Comparison of ENCODE assay signal across 8 mouse cellular contexts in genomic region chr9:110685591-110685990, GRCm38 (mm10). TPM values are rescaled to one million over a fixed set of nuclear protein-coding genes. Genes with fewer than 3 reads are reported as not detected.
DNase-seq lines count a peak whose midpoint lies in the region; ATAC-seq lines count a peak whose summit lies in the region.

No protein-coding gene starts in this region.

- H3K9me3 ChIP-seq in heart, embryonic 14.5 days (ENCODE audit: control insufficient read depth, low read length) = no peaks in the 10 kb centered on the region
- no peaks in the 10 kb centered on the region for H3K9me3 ChIP-seq in heart, embryonic 11.5 days (replicated peaks; ENCODE audit: control insufficient read depth, low read length)
- no peaks in the 10 kb centered on the region for H3K9me3 ChIP-seq in stomach, embryonic 14.5 days (ENCODE audit: control insufficient read depth, low read depth, low read length)
- H3K9me3 ChIP-seq in hindbrain, embryonic 14.5 days (ENCODE audit: control insufficient read depth, low read length) = no peaks in the 10 kb centered on the region

- 83% methylated on average over 5 of the region's 5 CpGs for WGBS in heart, embryonic 14.5 days
- WGBS in heart, embryonic 11.5 days (ENCODE audit: insufficient replicate concordance) = 75% methylated on average over 5 of the region's 5 CpGs
- 79% methylated on average over 5 of the region's 5 CpGs for WGBS in stomach, embryonic 14.5 days
- 71% methylated on average over 5 of the region's 5 CpGs for WGBS in hindbrain, embryonic 14.5 days

- no peak overlapping the region for H3K4me2 ChIP-seq in heart, embryonic 14.5 days (ENCODE audit: low read length)
- no peak overlapping the region for H3K4me2 ChIP-seq in heart, embryonic 11.5 days
- no peak overlapping the region for H3K4me2 ChIP-seq in stomach, embryonic 14.5 days (replicated peaks; ENCODE audit: low read depth, low read length)
- H3K4me2 ChIP-seq in hindbrain, embryonic 14.5 days (replicated peaks) = no peak overlapping the region

- peak; percentile 28 for DNase-seq in thymus, postnatal 0 days (ENCODE audit: low spot score)
- no peak for DNase-seq in thymus, postnatal 10 days (ENCODE audit: low spot score in 2 of 2)
- no peak for DNase-seq in left cerebral cortex, postnatal 10 days (ENCODE audit: extremely low spot score in 1 of 2, low spot score in 2 of 2)
- no peak for DNase-seq in hindbrain, embryonic 14.5 days (ENCODE audit: low spot score)

- H3K27ac ChIP-seq in heart, embryonic 14.5 days (replicated peaks in 1 of 2; ENCODE audit: control insufficient read depth in 1 of 2, insufficient read depth in 1 of 2, low read depth in 2 of 2, low read length in 2 of 2) = peak overlapping the region; percentile 87 to 99
- H3K27ac ChIP-seq in heart, embryonic 11.5 days (ENCODE audit: low read depth, low read length) = no peak overlapping the region
- peak overlapping the region; percentile 95 for H3K27ac ChIP-seq in stomach, embryonic 14.5 days (ENCODE audit: low read length)
- H3K27ac ChIP-seq in hindbrain, embryonic 14.5 days = no peak overlapping the region

- no peak for ATAC-seq in heart, embryonic 14.5 days (ENCODE audit: insufficient number of reproducible peaks, insufficient read depth, low FRiP score, low read depth)
- no peak for ATAC-seq in heart, embryonic 11.5 days (replicated peaks; ENCODE audit: insufficient number of reproducible peaks, low FRiP score, low TSS enrichment)
- ATAC-seq in hematopoietic stem cell, adult 5-6 weeks (replicated peaks in 1 of 2; ENCODE audit: insufficient read depth in 1 of 2, low FRiP score in 2 of 2, low TSS enrichment in 1 of 2, low read depth in 1 of 2, poor library complexity in 2 of 2, severe bottlenecking in 2 of 2) = peak; percentile 22 to 43; a peak in 1 of 4 replicates
- ATAC-seq in stomach, embryonic 14.5 days (ENCODE audit: insufficient number of reproducible peaks, insufficient read depth, low FRiP score, low read depth) = no peak
- ATAC-seq in hindbrain, embryonic 14.5 days (ENCODE audit: low FRiP score) = no peak

- intact Hi-C loops in left cerebral cortex, postnatal 10 days (cut with DNase I) = no loop called here

- H3K4me1 ChIP-seq in heart, embryonic 14.5 days (ENCODE audit: control insufficient read depth in 2 of 2, insufficient read depth in 2 of 2, low read length in 2 of 2) = peaks cover 46 to 53% of the 10 kb centered on the region in 2 experiments
- peaks cover 40% of the 10 kb centered on the region for H3K4me1 ChIP-seq in heart, embryonic 11.5 days (ENCODE audit: control insufficient read depth, insufficient read depth, low read length)
- peaks cover 36% of the 10 kb centered on the region for H3K4me1 ChIP-seq in stomach, embryonic 14.5 days (ENCODE audit: control insufficient read depth, insufficient read depth, low read length)
- peaks cover 38% of the 10 kb centered on the region for H3K4me1 ChIP-seq in hindbrain, embryonic 14.5 days (replicated peaks; ENCODE audit: control insufficient read depth, insufficient read depth, low read length)

- H3K27me3 ChIP-seq in heart, embryonic 14.5 days (ENCODE audit: control insufficient read depth, insufficient read depth, low read length) = no peaks in the 10 kb centered on the region
- H3K27me3 ChIP-seq in heart, embryonic 11.5 days (ENCODE audit: control insufficient read depth, insufficient read depth, low read length) = no peaks in the 10 kb centered on the region
- no peaks in the 10 kb centered on the region for H3K27me3 ChIP-seq in stomach, embryonic 14.5 days (ENCODE audit: control insufficient read depth, insufficient read depth, low read length)
- H3K27me3 ChIP-seq in hindbrain, embryonic 14.5 days (ENCODE audit: control insufficient read depth, insufficient read depth, low read length) = no peaks in the 10 kb centered on the region

- H3K36me3 ChIP-seq in heart, embryonic 14.5 days (ENCODE audit: control insufficient read depth, insufficient read depth, low read length) = 0 out of 2 replicates have a peak, but pooled peaks cover 2% of the 10 kb centered on the region
- H3K36me3 ChIP-seq in heart, embryonic 11.5 days (ENCODE audit: control insufficient read depth, insufficient read depth, low read length) = no peaks in the 10 kb centered on the region
- no peaks in the 10 kb centered on the region for H3K36me3 ChIP-seq in stomach, embryonic 14.5 days (ENCODE audit: control insufficient read depth, insufficient read depth, low read length)
- H3K36me3 ChIP-seq in hindbrain, embryonic 14.5 days (replicated peaks; ENCODE audit: control insufficient read depth, insufficient read depth) = no peaks in the 10 kb centered on the region

- H3K4me3 ChIP-seq in heart, embryonic 14.5 days (ENCODE audit: control insufficient read depth in 1 of 2, insufficient read depth in 1 of 2, low read depth in 1 of 2, low read length in 2 of 2) = no peak overlapping the region
- no peak overlapping the region for H3K4me3 ChIP-seq in heart, embryonic 11.5 days (ENCODE audit: low read depth, low read length)
- no peak overlapping the region for H3K4me3 ChIP-seq in stomach, embryonic 14.5 days (ENCODE audit: low read depth, low read length)
- H3K4me3 ChIP-seq in hindbrain, embryonic 14.5 days (replicated peaks; ENCODE audit: low read length) = no peak overlapping the region

- peak overlapping the region; percentile 70; the same call in 1 of the 2 replicates for H3K9ac ChIP-seq in heart, embryonic 14.5 days (ENCODE audit: low read length)
- H3K9ac ChIP-seq in heart, embryonic 11.5 days (ENCODE audit: low read depth, low read length) = no peak overlapping the region; the same call in 1 of the 2 replicates
- no peak overlapping the region for H3K9ac ChIP-seq in stomach, embryonic 14.5 days (replicated peaks; ENCODE audit: low read depth, low read length)
- no peak overlapping the region for H3K9ac ChIP-seq in hindbrain, embryonic 14.5 days

RNA-seq across cellular contexts. Expression of gene Ccdc12, which starts 29.3 kb away (rescaled TPM):
- polyA plus RNA-seq in heart, embryonic 14.5 days (2014; fragmentation: Nextera tagmentation; extraction: Ambion mirVana) = 146 and 147 TPM in 2 replicates
- 135 and 149 TPM in 2 replicates for polyA plus RNA-seq in heart, embryonic 11.5 days (2014; fragmentation: Nextera tagmentation; extraction: Ambion mirVana)
- polyA plus RNA-seq in thymus, postnatal 0 days (2015; fragmentation: Nextera tagmentation; extraction: Ambion mirVana) = 210 and 226 TPM in 2 replicates
- 89.4 and 111 TPM in 2 replicates for total RNA-seq in hematopoietic stem cell, adult 5-6 weeks (2017)
- 138 TPM in 2 replicates for polyA plus RNA-seq in stomach, embryonic 14.5 days (2014; fragmentation: Nextera tagmentation; extraction: Ambion mirVana)
- 10 to 100 TPM; 43.6 to 44.0 TPM for total RNA-seq in left cerebral cortex, postnatal 10 days (2021)
- 84.6 and 97.6 TPM in 2 replicates for polyA plus RNA-seq in hindbrain, embryonic 14.5 days (2014; fragmentation: Nextera tagmentation; extraction: Ambion mirVana)

RNA-seq across cellular contexts. Expression of gene Nbeal2, which starts 31.6 kb away (rescaled TPM):
- 2.4 and 2.7 TPM in 2 replicates for polyA plus RNA-seq in heart, embryonic 14.5 days (2014; fragmentation: Nextera tagmentation; extraction: Ambion mirVana)
- 1.4 and 1.6 TPM in 2 replicates for polyA plus RNA-seq in heart, embryonic 11.5 days (2014; fragmentation: Nextera tagmentation; extraction: Ambion mirVana)
- polyA plus RNA-seq in thymus, postnatal 0 days (2015; fragmentation: Nextera tagmentation; extraction: Ambion mirVana) = 15.7 and 19.1 TPM in 2 replicates
- 38.0 and 61.7 TPM in 2 replicates for total RNA-seq in hematopoietic stem cell, adult 5-6 weeks (2017)
- polyA plus RNA-seq in stomach, embryonic 14.5 days (2014; fragmentation: Nextera tagmentation; extraction: Ambion mirVana) = 4.3 and 4.5 TPM in 2 replicates
- 10 to 100 TPM; 12.6 to 12.7 TPM for total RNA-seq in left cerebral cortex, postnatal 10 days (2021)
- 2.2 and 4.0 TPM in 2 replicates for polyA plus RNA-seq in hindbrain, embryonic 14.5 days (2014; fragmentation: Nextera tagmentation; extraction: Ambion mirVana)

RNA-seq across cellular contexts. Expression of gene Myl3, which starts 56.1 kb away (rescaled TPM):
- polyA plus RNA-seq in heart, embryonic 14.5 days (2014; fragmentation: Nextera tagmentation; extraction: Ambion mirVana) = 4,569 and 4,875 TPM in 2 replicates
- polyA plus RNA-seq in heart, embryonic 11.5 days (2014; fragmentation: Nextera tagmentation; extraction: Ambion mirVana) = 3,236 and 3,494 TPM in 2 replicates
- polyA plus RNA-seq in thymus, postnatal 0 days (2015; fragmentation: Nextera tagmentation; extraction: Ambion mirVana) = 0.94 and 1.4 TPM in 2 replicates
- not detected in 2 replicates for total RNA-seq in hematopoietic stem cell, adult 5-6 weeks (2017)
- polyA plus RNA-seq in stomach, embryonic 14.5 days (2014; fragmentation: Nextera tagmentation; extraction: Ambion mirVana) = 0.72 and 1.0 TPM in 2 replicates
- under 1 TPM; 0.39 to 0.56 TPM for total RNA-seq in left cerebral cortex, postnatal 10 days (2021)
- 0.26 and 0.43 TPM in 2 replicates for polyA plus RNA-seq in hindbrain, embryonic 14.5 days (2014; fragmentation: Nextera tagmentation; extraction: Ambion mirVana)

Comparison
In these comparisons a context has a peak if more than half of its experiments do, and no peak if none do; other contexts are left out.
1. H3K27ac ChIP-seq: peak in heart, embryonic 14.5 days (2 of 2) and stomach, embryonic 14.5 days (single experiment); none in heart, embryonic 11.5 days (single experiment) and hindbrain, embryonic 14.5 days (single experiment).
2. ATAC-seq: peak in hematopoietic stem cell, adult 5-6 weeks (2 of 2); none in heart, embryonic 14.5 days (single experiment), heart, embryonic 11.5 days (single experiment), stomach, embryonic 14.5 days (single experiment) and hindbrain, embryonic 14.5 days (single experiment).
3. RNA of gene Myl3, which starts 56.1 kb away (polyA plus RNA-seq): 4,569 to 4,875 TPM in heart, embryonic 14.5 days and 3,236 to 3,494 TPM in heart, embryonic 11.5 days; 0.94 to 1.4 TPM in thymus, postnatal 0 days, 0.72 to 1.0 TPM in stomach, embryonic 14.5 days and 0.26 to 0.43 TPM in hindbrain, embryonic 14.5 days; every median in the first group is over 1,000 times any median in the second.